Mouse (Mus musculus): ENCODE results near the gene Naaladl1. TPM values are rescaled to one million over a fixed set of nuclear protein-coding genes. Genes with fewer than 3 reads are reported as not detected.
A peak's percentile ranks its signal among the peaks of the same experiment; 100 is the strongest.

The Naaladl1 gene
- total and polyA plus RNA-seq, 2 experiments from 2014 or later = 0.41 to 1.0 TPM

DNA sequence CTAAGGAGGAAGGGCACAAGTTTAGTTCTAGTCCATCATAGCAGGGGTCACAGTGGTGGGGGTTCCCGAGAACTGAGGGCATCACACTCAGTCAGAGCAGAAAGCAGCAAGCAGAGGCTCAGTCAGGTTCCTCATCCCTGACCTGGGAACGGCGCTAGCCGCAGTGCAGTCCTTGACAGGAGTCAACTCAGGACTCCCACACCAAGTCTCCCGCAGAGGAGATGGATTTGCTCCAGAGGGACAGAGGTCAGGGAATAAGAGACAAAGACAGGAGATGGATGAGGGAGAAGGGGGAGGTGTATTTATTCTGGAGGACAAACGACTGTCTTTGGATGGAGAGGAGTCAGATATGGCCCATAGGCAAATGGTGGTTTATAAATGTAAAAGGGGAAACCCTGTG, 7.5 kb downstream of the Naaladl1 start:
- H3K9me3 ChIP-seq (ENCODE audit: low read length) = no peaks in the 10 kb centered on the region
- no peak for TF ChIP-seq CTCF (IDR thresholded peaks at IDR 0.05)
- no peaks in the 10 kb centered on the region for H3K27me3 ChIP-seq (ENCODE audit: insufficient read depth, low read length)
- no peaks in the 10 kb centered on the region for H3K4me1 ChIP-seq (ENCODE audit: insufficient read depth, low read length)
- H3K36me3 ChIP-seq (ENCODE audit: insufficient read depth, low read length) = peaks cover 27% of the 10 kb centered on the region
- ATAC-seq (ENCODE audit: low FRiP score) = no peak
- no peak overlapping the region for H3K27ac ChIP-seq (ENCODE audit: low read depth, low read length)
- no peak overlapping the region for H3K9ac ChIP-seq (replicated peaks; ENCODE audit: low read length, poor library complexity, severe bottlenecking)
- DNase-seq (ENCODE audit: low spot score) = no peak
- no peak overlapping the region for H3K4me2 ChIP-seq (ENCODE audit: low read depth, low read length, poor library complexity, severe bottlenecking)
- WGBS = 72% methylated on average over 6 of the region's 6 CpGs
- no peak overlapping the region for H3K4me3 ChIP-seq (ENCODE audit: low read depth, low read length)

DNA sequence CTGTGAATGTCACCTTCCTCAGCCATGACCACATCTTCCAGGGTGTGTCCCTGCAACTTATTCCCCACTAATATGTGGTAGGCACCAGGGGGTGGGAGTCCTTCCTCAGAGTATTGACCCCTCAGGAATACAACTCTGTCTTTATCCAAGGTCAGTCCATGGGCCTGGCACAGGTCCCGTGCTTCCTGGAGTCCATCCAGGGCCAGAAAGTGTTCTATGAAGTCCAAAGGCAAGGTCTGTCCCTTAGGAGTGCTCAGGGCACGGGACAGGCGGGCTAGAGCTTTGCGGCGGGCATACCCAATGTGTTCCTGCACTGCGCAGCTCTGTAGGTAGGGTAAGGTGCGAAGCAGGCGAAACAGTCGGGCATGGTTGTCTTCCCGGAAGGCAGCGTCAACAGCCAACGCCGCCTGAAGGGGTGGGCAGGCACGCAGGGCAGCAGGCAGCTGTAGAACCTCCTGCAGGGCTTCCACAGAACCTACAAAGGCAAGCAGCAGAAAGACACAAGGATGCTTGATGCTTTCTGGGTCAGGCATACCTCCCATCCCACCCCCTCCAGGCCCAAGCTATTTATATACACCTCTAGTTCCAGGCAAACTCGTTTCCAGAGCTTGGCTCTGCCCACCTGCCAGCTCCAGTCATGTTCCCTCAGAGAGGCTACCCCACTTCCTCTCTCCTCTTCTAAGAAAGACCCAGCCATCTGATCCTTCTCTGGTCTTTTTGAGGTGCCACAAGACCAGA, 10.7 kb downstream of the Naaladl1 start:
- Histone ChIP-seq H3K4me2 (ENCODE audit: low read depth, low read length, poor library complexity, severe bottlenecking) (no peak overlapping the region), H3K36me3 (ENCODE audit: insufficient read depth, low read length) (peaks cover 40% of the 10 kb centered on the region), H3K4me3 (ENCODE audit: low read depth, low read length) (no peak overlapping the region), H3K27ac (ENCODE audit: low read depth, low read length) (no peak overlapping the region), H3K9me3 (ENCODE audit: low read length) (no peaks in the 10 kb centered on the region), H3K4me1 (ENCODE audit: insufficient read depth, low read length) (no peaks in the 10 kb centered on the region; the same call in 1 of the 2 replicates), H3K27me3 (ENCODE audit: insufficient read depth, low read length) (no peaks in the 10 kb centered on the region), H3K9ac (replicated peaks; ENCODE audit: low read length, poor library complexity, severe bottlenecking) (no peak overlapping the region)
- DNase-seq (ENCODE audit: low spot score) = no peak
- TF ChIP-seq CTCF (IDR thresholded peaks at IDR 0.05) = no peak
- no peak for ATAC-seq (ENCODE audit: low FRiP score)
- 87% methylated on average over 15 of the region's 15 CpGs for WGBS

DNA sequence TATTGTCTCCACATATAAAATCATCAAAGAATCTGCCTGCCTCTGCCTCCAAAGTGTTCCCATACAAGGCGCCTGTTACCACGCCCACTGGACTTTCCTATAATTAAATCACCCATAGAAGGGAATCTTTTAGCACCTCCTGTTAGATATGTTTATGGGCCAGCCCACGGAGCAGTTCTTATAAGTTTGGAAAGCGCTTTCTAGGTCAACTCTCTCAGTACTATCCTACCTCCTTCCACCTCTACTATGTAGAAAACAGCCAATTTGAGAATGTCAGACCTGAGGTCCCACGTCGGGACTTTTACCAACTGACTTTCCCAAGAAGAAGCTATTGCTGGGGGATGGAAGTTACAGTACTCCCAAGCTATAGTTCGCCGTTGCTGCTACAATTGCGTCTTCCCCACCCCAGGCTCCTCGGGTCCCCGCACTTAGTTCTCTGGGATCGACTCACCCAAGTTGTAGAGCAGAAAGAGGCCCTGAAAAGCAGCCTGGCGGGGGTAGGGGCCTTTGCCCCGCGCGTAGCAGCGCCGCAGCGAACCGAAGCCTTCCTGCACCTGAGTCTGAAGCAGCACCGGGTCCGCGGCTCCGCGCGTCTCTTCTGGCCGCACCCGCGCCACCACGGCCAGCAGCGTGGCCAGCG, 11.9 kb downstream of the Naaladl1 start:
- Histone ChIP-seq H3K36me3 (ENCODE audit: insufficient read depth, low read length) (peaks cover 45% of the 10 kb centered on the region), H3K27ac (ENCODE audit: low read depth, low read length) (peak overlapping the region; percentile 92), H3K4me2 (ENCODE audit: low read depth, low read length, poor library complexity, severe bottlenecking) (peak overlapping the region; percentile 90), H3K4me3 (ENCODE audit: low read depth, low read length) (peak overlapping the region; percentile 84), H3K9ac (replicated peaks; ENCODE audit: low read length, poor library complexity, severe bottlenecking) (peak overlapping the region; percentile 86), H3K9me3 (ENCODE audit: low read length) (no peaks in the 10 kb centered on the region), H3K4me1 (ENCODE audit: insufficient read depth, low read length) (no peaks in the 10 kb centered on the region; the same call in 1 of the 2 replicates), H3K27me3 (ENCODE audit: insufficient read depth, low read length) (no peaks in the 10 kb centered on the region)
- no peak for DNase-seq (ENCODE audit: low spot score)
- 6% methylated on average over 32 of the region's 32 CpGs for WGBS
- TF ChIP-seq CTCF (IDR thresholded peaks at IDR 0.05) = no peak
- no peak for ATAC-seq (ENCODE audit: low FRiP score)

DNA sequence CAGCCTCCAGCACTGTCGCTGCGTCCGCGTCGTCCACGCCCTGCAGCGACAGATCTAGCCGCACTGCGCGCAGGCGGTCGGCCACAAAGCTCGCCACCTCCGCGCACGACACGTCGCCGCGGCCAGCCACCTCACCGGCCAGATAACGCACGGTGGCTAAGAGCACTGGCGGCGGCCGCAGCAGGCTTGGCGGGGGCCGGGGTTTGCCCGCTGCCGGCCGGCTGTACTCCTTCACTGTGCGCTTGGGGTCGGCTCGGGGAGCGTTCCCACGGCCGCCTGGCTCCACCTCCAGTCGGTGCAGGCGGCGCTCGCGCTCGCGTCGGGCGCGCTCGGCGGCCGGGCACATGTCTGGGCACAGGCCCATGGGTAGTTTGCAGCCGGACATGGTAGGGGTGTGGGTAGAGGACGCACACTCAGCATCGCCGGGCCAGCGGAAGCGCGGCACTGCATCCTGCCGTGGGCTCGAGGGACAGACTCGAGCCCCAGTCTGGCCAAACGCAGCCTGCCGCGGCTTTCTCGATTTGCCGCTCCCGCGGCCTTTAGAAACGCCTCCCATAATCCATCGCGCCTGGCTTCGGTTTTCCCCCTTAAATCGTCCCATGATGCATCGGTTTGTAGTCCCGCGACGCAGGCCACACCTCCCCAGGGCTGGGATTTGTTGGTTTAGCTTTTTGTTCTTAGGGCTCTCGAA, 12.5 kb downstream of the Naaladl1 start, which contains the start of gene Sac3d1:
Gene Sac3d1 (minus strand): TSS at position 665 of the 691 bp plus-strand sequence.
- no peak for TF ChIP-seq CTCF (IDR thresholded peaks at IDR 0.05)
- H3K9ac ChIP-seq (replicated peaks; ENCODE audit: low read length, poor library complexity, severe bottlenecking) = peak within 1 kb of the TSS; percentile 86

DNA sequence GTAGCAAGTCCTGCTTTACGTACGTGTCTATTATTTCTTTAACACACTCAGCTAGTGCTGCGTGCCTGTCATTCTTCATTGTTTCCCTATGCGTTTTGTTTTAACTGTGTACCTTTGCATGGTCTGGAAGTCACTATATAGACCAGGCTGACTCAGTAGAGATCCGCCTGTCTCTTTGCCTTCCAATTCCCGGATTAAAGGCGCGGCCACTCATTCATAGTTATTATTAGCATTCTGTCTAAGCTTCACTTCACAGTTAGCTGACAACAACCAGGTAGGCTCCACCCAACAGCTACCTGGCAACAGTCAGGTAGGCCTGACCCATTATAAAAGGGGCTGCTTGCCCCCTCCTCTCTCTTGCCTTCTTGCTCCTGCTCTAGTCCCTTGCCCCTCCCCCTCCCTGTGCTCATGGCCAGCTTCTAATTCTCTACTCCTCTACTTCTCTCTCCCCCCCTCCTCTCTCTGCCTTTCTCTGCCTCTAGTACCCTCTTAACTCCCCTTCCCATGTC, 13.1 kb downstream of the Naaladl1 start:
- Histone ChIP-seq H3K4me1 (ENCODE audit: insufficient read depth, low read length) (no peaks in the 10 kb centered on the region; the same call in 1 of the 2 replicates), H3K27me3 (ENCODE audit: insufficient read depth, low read length) (no peaks in the 10 kb centered on the region), H3K4me3 (ENCODE audit: low read depth, low read length) (peak overlapping the region; percentile 84), H3K4me2 (ENCODE audit: low read depth, low read length, poor library complexity, severe bottlenecking) (peak overlapping the region; percentile 90), H3K27ac (ENCODE audit: low read depth, low read length) (peak overlapping the region; percentile 92), H3K36me3 (ENCODE audit: insufficient read depth, low read length) (peaks cover 42% of the 10 kb centered on the region), H3K9me3 (ENCODE audit: low read length) (no peaks in the 10 kb centered on the region), H3K9ac (replicated peaks; ENCODE audit: low read length, poor library complexity, severe bottlenecking) (peak overlapping the region; percentile 15; the same call in 1 of the 2 replicates)
- whole genome bisulfite sequencing = 2% methylated on average over 8 of the region's 8 CpGs
- no peak for TF ChIP-seq CTCF (IDR thresholded peaks at IDR 0.05)
- DNase-seq (ENCODE audit: low spot score) (no peak), ATAC-seq (ENCODE audit: low FRiP score) (peak; percentile 14)

More for the DNA sequence above, 12.5 kb downstream of the Naaladl1 start, which contains the start of gene Sac3d1:
- peak within 1 kb of the TSS; percentile 92 for H3K27ac ChIP-seq (ENCODE audit: low read depth, low read length)
- ATAC-seq (ENCODE audit: low FRiP score) = peak; percentile 87
- no peaks in the 10 kb centered on the region for H3K27me3 ChIP-seq (ENCODE audit: insufficient read depth, low read length)
- no peaks in the 10 kb centered on the region for H3K9me3 ChIP-seq (ENCODE audit: low read length)
- peaks cover 42% of the 10 kb centered on the region for H3K36me3 ChIP-seq (ENCODE audit: insufficient read depth, low read length)
- peak within 1 kb of the TSS; percentile 84 for H3K4me3 ChIP-seq (ENCODE audit: low read depth, low read length)
- DNase-seq (ENCODE audit: low spot score) = peak; percentile 98
- WGBS = under 1% methylated on average over 74 of the region's 77 CpGs
- H3K4me2 ChIP-seq (ENCODE audit: low read depth, low read length, poor library complexity, severe bottlenecking) = peak within 1 kb of the TSS; percentile 90
- H3K4me1 ChIP-seq (ENCODE audit: insufficient read depth, low read length) = no peaks in the 10 kb centered on the region; the same call in 1 of the 2 replicates

Measured in midbrain, postnatal 0 days (tissue).